Mouse (Mus musculus): ENCODE measurements around the gene Plcb3. TPM values are rescaled to one million over a fixed set of nuclear protein-coding genes. Genes with fewer than 3 reads are reported as not detected.
"Not testable (repeated sequence)": the region's sequence is repeated elsewhere in the genome, so short reads cannot be mapped to it uniquely, and the experiment has no call there.

Gene Plcb3
- total RNA-seq, 2 experiments from 2014 or later = 11.1 to 12.1 TPM

GRCm38 (mm10) chr19:6912205-6912970 lies 63.9 kb downstream of the Plcb3 start:
- intact Hi-C loops (cut with DNase I) = loop anchor here (1.0 kb wide), 1 partner anchor 8 kb away; no protein-coding TSS in a partner anchor
- DNase-seq (ENCODE audit: extremely low spot score in 1 of 2, low spot score in 2 of 2) = peak in 1 of 2 experiments; percentile 12
- H3K27ac ChIP-seq = no peak overlapping the region
- no peak overlapping the region for H3K4me3 ChIP-seq
- no peak for TF ChIP-seq CTCF (IDR thresholded peaks at IDR 0.05)

- DNase-seq (ENCODE audit: extremely low spot score in 1 of 2, low spot score in 2 of 2) = no peak
- Histone ChIP-seq H3K4me3 (peak overlapping the region; percentile 21; the same call in 1 of the 2 replicates), H3K27ac (no peak overlapping the region)
- TF ChIP-seq CTCF (IDR thresholded peaks at IDR 0.05) = no peak
- intact Hi-C loops (cut with DNase I) = loop anchor here (1.0 kb wide), 1 partner anchor 9 kb away; no protein-coding TSS in a partner anchor
Observed at GRCm38 (mm10) chr19:6911101-6912074, 64.9 kb downstream of the Plcb3 start.

- Histone ChIP-seq H3K27ac (peak overlapping the region; percentile 99), H3K4me3 (peak overlapping the region; percentile 91)
- DNase-seq (ENCODE audit: extremely low spot score in 1 of 2, low spot score in 2 of 2); intact Hi-C loops (cut with DNase I): not testable (repeated sequence)
Observed at GRCm38 (mm10) chr19:6910306-6910705, 66.0 kb downstream of the Plcb3 start.

GRCm38 (mm10) chr19:6909507-6910289 lies 66.6 kb downstream of the Plcb3 start, which contains the start of the genes Trmt112 and Prdx5:
Gene Trmt112, plus strand, starts transcription at chr19:6909698.
Gene Prdx5, minus strand, starts transcription at chr19:6910106.
- DNase-seq (ENCODE audit: extremely low spot score in 1 of 2, low spot score in 2 of 2) = peak; percentile 91
- TF ChIP-seq CTCF (IDR thresholded peaks at IDR 0.05) = no peak
- intact Hi-C loops (cut with DNase I) = loop anchor here (2.0 to 5.0 kb wide), 3 partner anchors 52 to 412 kb away; partner anchors contain the start of genes Ccdc88b and Rps6ka4
- Histone ChIP-seq H3K4me3 (peak within 1 kb of the TSS; percentile 91), H3K27ac (peak within 1 kb of the TSS; percentile 99)

GRCm38 (mm10) chr19:6909021-6909420 lies 67.2 kb downstream of the Plcb3 start:
- Histone ChIP-seq H3K27ac (peak overlapping the region; percentile 99), H3K4me3 (peak overlapping the region; percentile 91)
- intact Hi-C loops (cut with DNase I) = loop anchor here (2.0 to 5.0 kb wide), 3 partner anchors 52 to 412 kb away; partner anchors contain the start of genes Ccdc88b and Rps6ka4
- DNase-seq (ENCODE audit: extremely low spot score in 1 of 2, low spot score in 2 of 2) = no peak
- TF ChIP-seq CTCF (IDR thresholded peaks at IDR 0.05) = no peak

GRCm38 (mm10) chr19:6907811-6908540 lies 68.3 kb downstream of the Plcb3 start:
- intact Hi-C loops (cut with DNase I) = loop anchor here (2.0 to 5.0 kb wide), 3 partner anchors 51 to 411 kb away; partner anchors contain the start of genes Ccdc88b and Rps6ka4
- no peak for TF ChIP-seq CTCF (IDR thresholded peaks at IDR 0.05)

GRCm38 (mm10) chr19:6907094-6907493 lies 69.2 kb downstream of the Plcb3 start:
- TF ChIP-seq CTCF (IDR thresholded peaks at IDR 0.05) = no peak
- peak in 1 of 2 experiments; percentile 12 for DNase-seq (ENCODE audit: extremely low spot score in 1 of 2, low spot score in 2 of 2)
- H3K4me3 ChIP-seq = no peak overlapping the region
- no peak overlapping the region for H3K27ac ChIP-seq
- intact Hi-C loops (cut with DNase I) = loop anchor here (5.0 kb wide), 2 partner anchors 50 to 410 kb away; partner anchors contain the start of gene Ccdc88b

More at GRCm38 (mm10) chr19:6907811-6908540, 68.3 kb downstream of the Plcb3 start:
- peak overlapping the region; percentile 40; the same call in 1 of the 2 replicates for H3K27ac ChIP-seq
- H3K4me3 ChIP-seq = peak overlapping the region; percentile 91
- DNase-seq (ENCODE audit: extremely low spot score in 1 of 2, low spot score in 2 of 2) = peak in 1 of 2 experiments; percentile 6

GRCm38 (mm10) chr19:6906199-6906598 lies 70.1 kb downstream of the Plcb3 start:
- TF ChIP-seq CTCF (IDR thresholded peaks at IDR 0.05) = no peak
- Histone ChIP-seq H3K4me3 (no peak overlapping the region), H3K27ac (no peak overlapping the region)
- intact Hi-C loops (cut with DNase I) = loop anchor here (5.0 kb wide), 2 partner anchors 49 to 409 kb away; partner anchors contain the start of gene Ccdc88b
- peak in 1 of 2 experiments; percentile 7 for DNase-seq (ENCODE audit: extremely low spot score in 1 of 2, low spot score in 2 of 2)

GRCm38 (mm10) chr19:6905498-6906159 lies 70.6 kb downstream of the Plcb3 start:
- no peak for TF ChIP-seq CTCF (IDR thresholded peaks at IDR 0.05)
- intact Hi-C loops (cut with DNase I) = loop anchor here (5.0 kb wide), 2 partner anchors 48 to 408 kb away; partner anchors contain the start of gene Ccdc88b

More at GRCm38 (mm10) chr19:6905498-6906159, 70.6 kb downstream of the Plcb3 start:
- peak in 1 of 2 experiments; percentile 7 for DNase-seq (ENCODE audit: extremely low spot score in 1 of 2, low spot score in 2 of 2)
- Histone ChIP-seq H3K4me3 (no peak overlapping the region), H3K27ac (no peak overlapping the region)
